Mouse (Mus musculus) limb, embryonic 14.5 days (tissue): ENCODE data around the gene Lrmda. TPM values are rescaled to one million over a fixed set of nuclear protein-coding genes. Genes with fewer than 3 reads are reported as not detected.

Source experiments
- ATAC-seq: fragments of 200-750 bp; cut with Nextera tagmentation; 2 replicates; pipeline ENCODE4 v1.8.0; 2017; ENCODE audit warnings: low read depth, moderate number of reproducible peaks, moderate TSS enrichment; ENCODE audit not compliant: low FRiP score
- DNase-seq: peaks from one replicate; pipeline ENCODE4 v3.0.0-alpha.2; 2015; ENCODE audit warnings: low spot score
- H3K27ac ChIP-seq: fragments of 300-500 bp; sonication (generic); replicated peaks from 2 replicates; pipeline ENCODE4 v1.5.1; 2014; ENCODE audit warnings: low read depth, mild to moderate bottlenecking, low read length, moderate library complexity, mixed read lengths
- H3K27me3 ChIP-seq: fragments of 300-500 bp; sonication (generic); 2 replicates; pipeline ENCODE4 v1.6.1; 2014; ENCODE audit warnings: low read length, mixed read lengths; ENCODE audit not compliant: control insufficient read depth, insufficient read depth
- H3K36me3 ChIP-seq: fragments of 300-500 bp; sonication (generic); 2 replicates; pipeline ENCODE4 v1.6.1; 2014; ENCODE audit warnings: mild to moderate bottlenecking, low read length, moderate library complexity, mixed read lengths; ENCODE audit not compliant: control insufficient read depth, insufficient read depth
- H3K4me1 ChIP-seq: fragments of 300-500 bp; sonication (generic); 2 replicates; pipeline ENCODE4 v1.6.1; 2014; ENCODE audit warnings: antibody characterized with exemption, low read length, mixed read lengths; ENCODE audit not compliant: control insufficient read depth, insufficient read depth
- H3K4me2 ChIP-seq: fragments of 300-500 bp; sonication (generic); replicated peaks from 2 replicates; pipeline ENCODE4 v1.6.1; 2014; ENCODE audit warnings: low read depth, mild to moderate bottlenecking, low read length, moderate library complexity; ENCODE audit not compliant: severe bottlenecking
- H3K4me3 ChIP-seq: fragments of 300-500 bp; sonication (generic); replicated peaks from 2 replicates; pipeline ENCODE4 v1.5.1; 2014; ENCODE audit warnings: low read length
- H3K9ac ChIP-seq: fragments of 300-500 bp; sonication (generic); 2 replicates; pipeline ENCODE4 v1.6.1; 2014; ENCODE audit warnings: mild to moderate bottlenecking, low read depth, low read length, moderate library complexity; ENCODE audit not compliant: severe bottlenecking
- H3K9me3 ChIP-seq: fragments of 300-500 bp; sonication (generic); 2 replicates; pipeline ENCODE4 v1.6.1; 2016; ENCODE audit warnings: low read length; ENCODE audit not compliant: control insufficient read depth
- POLR2A ChIP-seq: fragments of 200-500 bp; IDR thresholded peaks from 2 replicates; pipeline ENCODE4 v1.8.0; 2012; ENCODE audit warnings: inconsistent platforms, mild to moderate bottlenecking, moderate library complexity, borderline replicate concordance; ENCODE audit not compliant: insufficient read depth, insufficient read length; ENCODE audit errors: extremely low read depth
- WGBS: fragments of 180-500 bp; shearing (Covaris S2); extraction: QIAGEN DNeasy Blood & Tissue Kit; methylation state at CpG from one replicate; pipeline ENCODE4 v1.1.7; 2014; 5-methylcytosine and 5-hydroxymethylcytosine counted together
- polyA plus RNA-seq, 2 experiments: library from polyadenylated mRNA; depleted of rRNA in 1 of 2; stranded (reverse) in 1 of 2; unstranded in 1 of 2; fragments of >200 nt; fragmentation: Nextera tagmentation in 1 of 2; extraction: Ambion mirVana in 1 of 2; gene quantifications; 2 replicates each; pipeline versions ENCODE4 v1.2.1 to v1.2.3; 2012 to 2014

The Lrmda gene
- polyA plus RNA-seq, 2 experiments = 0.08 to 0.72 TPM

GRCm38 (mm10) chr14:22035900-22036299 is 16.4 kb downstream of the Lrmda start:
- Histone ChIP-seq H3K9ac (no peak overlapping the region), H3K4me1 (no peaks in the 10 kb centered on the region), H3K9me3 (no peaks in the 10 kb centered on the region), H3K4me2 (no peak overlapping the region), H3K4me3 (no peak overlapping the region), H3K36me3 (no peaks in the 10 kb centered on the region), H3K27ac (no peak overlapping the region), H3K27me3 (0 out of 2 replicates have a peak, but pooled peaks cover 4% of the 10 kb centered on the region)
- no peak for TF ChIP-seq POLR2A
- DNase-seq = peak; percentile 22
- WGBS = 37% methylated on average over 3 of the region's 3 CpGs
- peak; percentile 57 for ATAC-seq

GRCm38 (mm10) chr14:22036338-22036737 is 16.8 kb downstream of the Lrmda start:
- no peak overlapping the region for H3K27ac ChIP-seq
- H3K4me2 ChIP-seq = no peak overlapping the region
- H3K4me1 ChIP-seq = no peaks in the 10 kb centered on the region
- 0 out of 2 replicates have a peak, but pooled peaks cover 4% of the 10 kb centered on the region for H3K27me3 ChIP-seq
- 0 out of 2 replicates have a peak, but pooled peaks have one; percentile 9 for ATAC-seq
- H3K9ac ChIP-seq = no peak overlapping the region
- H3K36me3 ChIP-seq = no peaks in the 10 kb centered on the region
- no peak for TF ChIP-seq POLR2A
- no peak for DNase-seq
- WGBS = 43% methylated on average over 6 of the region's 6 CpGs
- no peaks in the 10 kb centered on the region for H3K9me3 ChIP-seq
- H3K4me3 ChIP-seq = no peak overlapping the region

- Histone ChIP-seq H3K36me3 (no peaks in the 10 kb centered on the region), H3K4me1 (no peaks in the 10 kb centered on the region), H3K4me2 (no peak overlapping the region), H3K27me3 (0 out of 2 replicates have a peak, but pooled peaks cover 4% of the 10 kb centered on the region), H3K9me3 (no peaks in the 10 kb centered on the region), H3K27ac (no peak overlapping the region), H3K4me3 (no peak overlapping the region), H3K9ac (no peak overlapping the region)
- no peak for TF ChIP-seq POLR2A
- 77% methylated on average over 12 of the region's 12 CpGs for WGBS
- ATAC-seq = no peak
- DNase-seq = no peak
These were observed 17.4 kb downstream of the Lrmda start for GRCm38 (mm10) chr14:22036802-22037497.

- H3K4me1 ChIP-seq = no peaks in the 10 kb centered on the region
- no peak overlapping the region for H3K4me2 ChIP-seq
- no peak overlapping the region for H3K4me3 ChIP-seq
- H3K36me3 ChIP-seq = no peaks in the 10 kb centered on the region
- H3K9me3 ChIP-seq = no peaks in the 10 kb centered on the region
- DNase-seq (no peak), ATAC-seq (no peak)
- no peak overlapping the region for H3K9ac ChIP-seq
- 0 out of 2 replicates have a peak, but pooled peaks cover 4% of the 10 kb centered on the region for H3K27me3 ChIP-seq
- WGBS = 71% methylated on average over 16 of the region's 16 CpGs
- no peak for TF ChIP-seq POLR2A
- no peak overlapping the region for H3K27ac ChIP-seq
These were observed 18.1 kb downstream of the Lrmda start for GRCm38 (mm10) chr14:22037498-22038131.

GRCm38 (mm10) chr14:22042146-22042545 is 22.6 kb downstream of the Lrmda start:
- DNase-seq (no peak), ATAC-seq (no peak)
- H3K4me1 ChIP-seq = no peaks in the 10 kb centered on the region
- 62% methylated on average over 6 of the region's 6 CpGs for WGBS
- H3K9me3 ChIP-seq = no peaks in the 10 kb centered on the region
- no peak overlapping the region for H3K27ac ChIP-seq
- 0 out of 2 replicates have a peak, but pooled peaks cover 4% of the 10 kb centered on the region for H3K27me3 ChIP-seq
- H3K4me3 ChIP-seq = no peak overlapping the region
- TF ChIP-seq POLR2A = no peak
- H3K36me3 ChIP-seq = no peaks in the 10 kb centered on the region
- no peak overlapping the region for H3K9ac ChIP-seq
- H3K4me2 ChIP-seq = no peak overlapping the region
